Mouse (Mus musculus): ENCODE data around the gene Spin1. TPM values are rescaled to one million over a fixed set of nuclear protein-coding genes. Genes with fewer than 3 reads are reported as not detected.

Gene Spin1
- polyA plus RNA-seq, 1 experiment from 2014 or later, result 145 TPM

DNA sequence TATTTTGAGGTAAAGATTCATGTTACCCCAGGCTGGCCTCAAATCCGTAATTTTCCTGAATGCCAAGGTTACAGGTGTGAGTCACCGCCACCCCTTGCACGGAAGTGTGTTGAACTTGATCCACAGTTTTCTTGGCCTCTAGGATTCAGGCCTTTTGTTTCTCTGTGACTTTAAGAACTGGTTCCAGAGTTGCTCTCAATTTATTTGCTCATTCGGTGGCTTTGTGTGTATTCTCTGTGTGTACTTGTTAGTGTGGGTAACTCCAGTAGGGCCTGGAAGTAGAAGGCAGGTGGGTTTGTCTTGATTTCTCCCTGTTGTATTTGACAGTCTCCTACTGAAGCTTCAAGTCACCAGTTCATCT is 53.0 kb downstream of the Spin1 start:
- 92% methylated on average over 4 of the region's 4 CpGs for WGBS
- H3K27ac ChIP-seq, result no peak overlapping the region
- H3K27me3 ChIP-seq, result no peaks in the 10 kb centered on the region
- H3K4me2 ChIP-seq (replicated peaks), result no peak overlapping the region
- peaks cover 46% of the 10 kb centered on the region for H3K36me3 ChIP-seq
- no peaks in the 10 kb centered on the region for H3K9me3 ChIP-seq
- ATAC-seq (ENCODE audit: insufficient number of reproducible peaks, insufficient read depth, low FRiP score, low TSS enrichment), result no peak
- no peak overlapping the region for H3K9ac ChIP-seq
- no peaks in the 10 kb centered on the region for H3K4me1 ChIP-seq
- H3K4me3 ChIP-seq, result no peak overlapping the region

DNA sequence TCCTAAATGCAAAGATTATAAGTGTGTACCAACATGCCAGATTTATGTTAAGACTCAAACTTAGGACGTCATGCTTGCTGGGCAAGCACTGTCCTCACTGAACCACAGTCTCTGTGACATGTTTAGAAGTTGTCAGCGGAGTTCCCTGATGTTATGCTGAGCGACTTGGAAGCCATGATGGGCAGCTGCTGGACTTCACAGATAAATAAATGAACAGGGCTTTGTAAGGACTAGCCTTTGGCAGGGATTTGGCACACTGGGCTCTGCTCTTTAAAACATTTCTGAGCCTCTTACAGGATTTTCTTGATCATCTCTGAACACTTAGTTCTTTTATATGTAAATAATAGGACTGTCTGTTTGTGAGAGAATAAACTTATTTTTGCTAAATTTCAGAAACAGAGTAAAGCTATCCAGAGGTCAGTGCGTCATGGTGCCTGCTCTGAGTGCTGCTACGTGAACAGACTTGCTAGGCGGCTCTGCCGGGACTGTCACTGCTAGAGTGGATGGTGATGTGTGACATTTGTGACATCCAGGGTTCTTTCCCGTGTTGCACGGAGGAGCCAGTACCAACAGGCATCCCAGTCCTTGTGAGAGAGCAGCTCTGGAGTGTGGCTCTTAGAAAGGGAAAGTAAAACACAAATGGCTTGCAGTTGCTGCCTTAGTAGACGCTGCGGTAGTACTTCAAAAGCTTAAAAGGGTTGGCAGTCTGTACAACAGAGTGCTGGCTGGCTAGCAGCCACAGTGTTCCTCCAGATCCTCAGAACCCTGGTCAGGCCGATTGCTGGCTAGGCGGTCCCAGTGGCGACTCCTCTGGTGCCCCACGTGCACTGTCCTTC is 54.7 kb downstream of the Spin1 start:
- peaks cover 37% of the 10 kb centered on the region for H3K36me3 ChIP-seq
- ATAC-seq (ENCODE audit: insufficient number of reproducible peaks, insufficient read depth, low FRiP score, low TSS enrichment), result no peak
- no peak overlapping the region for H3K27ac ChIP-seq
- no peaks in the 10 kb centered on the region for H3K27me3 ChIP-seq
- no peak overlapping the region for H3K4me2 ChIP-seq (replicated peaks)
- H3K9ac ChIP-seq, result no peak overlapping the region
- 92% methylated on average over 15 of the region's 15 CpGs for WGBS
- no peaks in the 10 kb centered on the region for H3K4me1 ChIP-seq
- no peak overlapping the region for H3K4me3 ChIP-seq
- H3K9me3 ChIP-seq, result no peaks in the 10 kb centered on the region

DNA sequence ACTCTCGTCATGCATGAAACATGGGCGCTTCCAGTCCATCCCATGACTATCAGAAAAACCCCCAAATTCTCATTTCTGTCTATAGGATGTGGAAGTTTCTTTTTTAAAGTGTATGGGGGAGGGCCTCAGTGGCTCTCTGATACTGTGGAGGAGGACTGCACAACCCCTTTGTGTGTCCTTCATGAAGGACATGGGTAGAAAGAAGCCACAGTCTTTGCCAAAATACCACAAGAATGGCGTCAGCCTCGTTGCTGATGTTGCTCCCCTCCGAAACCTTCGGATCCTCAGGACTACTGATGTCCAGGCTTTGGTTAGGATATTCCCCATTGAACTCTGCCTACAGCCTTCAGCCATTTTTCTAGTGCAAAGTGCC is 55.3 kb downstream of the Spin1 start:
- H3K27me3 ChIP-seq, result no peaks in the 10 kb centered on the region
- no peak overlapping the region for H3K4me3 ChIP-seq
- H3K4me2 ChIP-seq (replicated peaks), result no peak overlapping the region
- no peak overlapping the region for H3K9ac ChIP-seq
- H3K9me3 ChIP-seq, result no peaks in the 10 kb centered on the region
- no peak for ATAC-seq (ENCODE audit: insufficient number of reproducible peaks, insufficient read depth, low FRiP score, low TSS enrichment)
- H3K4me1 ChIP-seq, result no peaks in the 10 kb centered on the region
- peaks cover 36% of the 10 kb centered on the region for H3K36me3 ChIP-seq
- H3K27ac ChIP-seq, result no peak overlapping the region
- WGBS, result 93% methylated on average over 6 of the region's 6 CpGs

DNA sequence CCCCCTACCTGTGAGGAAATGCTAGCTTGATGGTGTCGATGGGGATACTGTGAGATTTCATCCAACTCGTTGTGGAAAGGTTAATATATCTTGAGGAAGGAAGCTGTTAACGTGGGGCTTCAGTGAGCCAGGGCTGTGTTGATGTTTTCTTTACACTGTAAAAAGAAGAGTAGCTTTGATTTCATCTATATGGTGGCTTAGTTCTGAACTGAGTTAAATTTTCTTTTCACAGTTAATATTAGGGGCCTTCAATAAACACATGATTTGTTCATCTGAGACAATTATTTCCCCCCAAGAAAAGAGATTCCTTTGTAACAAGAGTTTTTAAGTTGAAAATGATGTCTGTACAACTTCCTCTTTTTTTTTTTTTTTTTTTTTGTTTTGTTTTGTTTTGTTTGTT is 56.6 kb downstream of the Spin1 start:
- no peaks in the 10 kb centered on the region for H3K4me1 ChIP-seq
- H3K36me3 ChIP-seq, result peaks cover 36% of the 10 kb centered on the region
- 83% methylated on average over 3 of the region's 3 CpGs for WGBS
- H3K4me3 ChIP-seq, result no peak overlapping the region
- no peak overlapping the region for H3K27ac ChIP-seq
- no peak overlapping the region for H3K9ac ChIP-seq
- no peaks in the 10 kb centered on the region for H3K27me3 ChIP-seq
- H3K4me2 ChIP-seq (replicated peaks), result no peak overlapping the region
- ATAC-seq (ENCODE audit: insufficient number of reproducible peaks, insufficient read depth, low FRiP score, low TSS enrichment), result no peak
- no peaks in the 10 kb centered on the region for H3K9me3 ChIP-seq

DNA sequence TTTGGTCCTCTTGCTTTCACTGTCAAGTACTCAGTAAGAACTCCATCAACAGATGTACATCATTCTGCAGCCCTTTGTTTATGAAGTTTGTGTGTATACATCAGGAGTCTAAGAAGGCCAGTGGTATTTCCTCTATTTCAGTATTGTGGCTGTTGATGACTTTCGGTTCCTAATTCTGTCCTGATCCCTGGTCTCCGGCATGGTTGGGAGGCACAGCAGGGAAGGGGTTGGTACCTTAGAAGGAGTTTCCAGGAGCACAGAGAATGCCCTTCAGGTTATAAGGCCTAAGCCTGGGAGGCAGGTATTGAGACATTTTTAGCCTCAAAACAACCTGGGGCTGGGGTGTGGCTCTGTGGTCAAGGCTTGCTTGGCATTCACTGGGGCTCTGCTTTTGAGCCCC is 61.0 kb downstream of the Spin1 start:
- Histone ChIP-seq H3K4me3 (no peak overlapping the region), H3K27me3 (no peaks in the 10 kb centered on the region), H3K27ac (no peak overlapping the region), H3K36me3 (0 out of 2 replicates have a peak, but pooled peaks cover 9% of the 10 kb centered on the region), H3K4me2 (replicated peaks) (no peak overlapping the region), H3K9ac (no peak overlapping the region), H3K4me1 (no peaks in the 10 kb centered on the region), H3K9me3 (no peaks in the 10 kb centered on the region)
- ATAC-seq (ENCODE audit: insufficient number of reproducible peaks, insufficient read depth, low FRiP score, low TSS enrichment), result no peak
- WGBS, result 83% methylated on average over 2 of the region's 2 CpGs

DNA sequence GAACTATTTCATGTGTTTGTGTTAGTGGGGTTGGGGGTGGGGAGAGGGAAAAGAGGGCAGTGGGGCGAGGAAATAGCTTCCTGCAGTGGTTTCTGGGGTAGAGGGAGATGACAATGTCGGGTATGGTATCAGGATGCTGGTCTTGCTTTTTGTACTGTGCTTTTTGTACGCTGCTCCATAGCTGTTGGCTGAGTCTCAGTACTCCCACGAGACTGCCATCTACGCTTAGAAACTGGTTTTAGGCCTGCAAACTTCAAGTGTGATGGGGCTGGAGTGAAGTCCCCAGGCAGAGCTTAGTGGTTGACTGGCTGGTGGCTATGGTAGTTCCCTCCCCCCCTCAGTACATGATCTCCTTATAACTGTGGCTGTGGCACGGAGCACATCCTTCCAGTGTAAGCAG is 61.6 kb downstream of the Spin1 start:
- ATAC-seq (ENCODE audit: insufficient number of reproducible peaks, insufficient read depth, low FRiP score, low TSS enrichment), result no peak
- H3K4me1 ChIP-seq, result no peaks in the 10 kb centered on the region
- 84% methylated on average over 6 of the region's 6 CpGs for WGBS
- H3K9ac ChIP-seq, result no peak overlapping the region
- no peaks in the 10 kb centered on the region for H3K9me3 ChIP-seq
- no peaks in the 10 kb centered on the region for H3K27me3 ChIP-seq
- H3K27ac ChIP-seq, result no peak overlapping the region
- no peak overlapping the region for H3K4me3 ChIP-seq
- no peak overlapping the region for H3K4me2 ChIP-seq (replicated peaks)
- 0 out of 2 replicates have a peak, but pooled peaks cover 9% of the 10 kb centered on the region for H3K36me3 ChIP-seq

DNA sequence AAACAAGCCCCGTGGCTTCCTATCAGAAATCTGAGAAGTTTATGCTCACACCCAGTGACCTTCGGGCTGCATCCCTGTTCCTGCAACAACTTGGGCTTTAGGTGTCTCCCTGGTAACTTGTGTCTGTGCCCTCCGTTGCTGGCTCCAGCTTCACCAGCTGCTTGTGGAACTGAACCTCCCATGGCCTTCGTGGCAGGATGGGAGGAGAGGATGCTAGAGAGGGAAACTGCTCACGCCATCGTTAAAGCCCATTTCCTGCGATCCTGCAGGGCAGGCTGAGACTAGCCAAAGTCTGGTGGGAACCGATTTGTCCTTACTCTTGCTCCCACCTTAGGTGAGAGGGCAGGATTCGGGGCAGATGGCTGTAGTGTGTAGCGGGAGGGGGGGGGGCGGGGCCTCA is 66.0 kb downstream of the Spin1 start:
- H3K4me2 ChIP-seq (replicated peaks), result no peak overlapping the region
- peaks cover 8% of the 10 kb centered on the region; the same call in 1 of the 2 replicates for H3K4me1 ChIP-seq
- 58% methylated on average over 11 of the region's 11 CpGs for WGBS
- peaks cover 8% of the 10 kb centered on the region for H3K27me3 ChIP-seq
- H3K9me3 ChIP-seq, result no peaks in the 10 kb centered on the region
- no peak overlapping the region for H3K9ac ChIP-seq
- H3K27ac ChIP-seq, result no peak overlapping the region
- H3K4me3 ChIP-seq, result no peak overlapping the region
- H3K36me3 ChIP-seq, result 0 out of 2 replicates have a peak, but pooled peaks cover 6% of the 10 kb centered on the region
- no peak for ATAC-seq (ENCODE audit: insufficient number of reproducible peaks, insufficient read depth, low FRiP score, low TSS enrichment)

DNA sequence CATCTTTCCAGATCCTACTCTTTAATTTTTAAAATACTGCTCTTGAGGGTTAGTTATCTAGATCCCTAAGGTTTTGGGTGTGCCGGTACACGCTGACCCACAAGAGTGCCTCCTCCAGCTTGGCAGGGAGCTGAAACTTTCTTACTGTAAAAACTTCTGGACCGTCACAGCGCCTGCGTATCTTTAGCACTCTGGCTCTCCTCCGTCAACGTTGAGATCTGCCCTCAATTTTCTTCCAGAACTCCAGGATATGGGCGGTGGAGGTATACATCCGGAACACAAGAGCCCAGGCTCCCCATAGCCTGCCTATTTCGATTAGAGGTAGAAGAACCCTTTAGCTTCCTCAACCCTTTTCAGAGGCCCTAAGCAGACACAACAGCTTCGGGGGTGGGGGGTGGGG is 69.5 kb downstream of the Spin1 start:
- Histone ChIP-seq H3K4me3 (peak overlapping the region; percentile 56), H3K36me3 (no peaks in the 10 kb centered on the region), H3K4me1 (peaks cover 10% of the 10 kb centered on the region; the same call in 1 of the 2 replicates), H3K4me2 (replicated peaks) (peak overlapping the region; percentile 99), H3K9me3 (0 out of 2 replicates have a peak, but pooled peaks cover 3% of the 10 kb centered on the region), H3K27me3 (peaks cover 19% of the 10 kb centered on the region), H3K27ac (no peak overlapping the region), H3K9ac (no peak overlapping the region)
- no peak for ATAC-seq (ENCODE audit: insufficient number of reproducible peaks, insufficient read depth, low FRiP score, low TSS enrichment)
- 34% methylated on average over 11 of the region's 11 CpGs for WGBS

DNA sequence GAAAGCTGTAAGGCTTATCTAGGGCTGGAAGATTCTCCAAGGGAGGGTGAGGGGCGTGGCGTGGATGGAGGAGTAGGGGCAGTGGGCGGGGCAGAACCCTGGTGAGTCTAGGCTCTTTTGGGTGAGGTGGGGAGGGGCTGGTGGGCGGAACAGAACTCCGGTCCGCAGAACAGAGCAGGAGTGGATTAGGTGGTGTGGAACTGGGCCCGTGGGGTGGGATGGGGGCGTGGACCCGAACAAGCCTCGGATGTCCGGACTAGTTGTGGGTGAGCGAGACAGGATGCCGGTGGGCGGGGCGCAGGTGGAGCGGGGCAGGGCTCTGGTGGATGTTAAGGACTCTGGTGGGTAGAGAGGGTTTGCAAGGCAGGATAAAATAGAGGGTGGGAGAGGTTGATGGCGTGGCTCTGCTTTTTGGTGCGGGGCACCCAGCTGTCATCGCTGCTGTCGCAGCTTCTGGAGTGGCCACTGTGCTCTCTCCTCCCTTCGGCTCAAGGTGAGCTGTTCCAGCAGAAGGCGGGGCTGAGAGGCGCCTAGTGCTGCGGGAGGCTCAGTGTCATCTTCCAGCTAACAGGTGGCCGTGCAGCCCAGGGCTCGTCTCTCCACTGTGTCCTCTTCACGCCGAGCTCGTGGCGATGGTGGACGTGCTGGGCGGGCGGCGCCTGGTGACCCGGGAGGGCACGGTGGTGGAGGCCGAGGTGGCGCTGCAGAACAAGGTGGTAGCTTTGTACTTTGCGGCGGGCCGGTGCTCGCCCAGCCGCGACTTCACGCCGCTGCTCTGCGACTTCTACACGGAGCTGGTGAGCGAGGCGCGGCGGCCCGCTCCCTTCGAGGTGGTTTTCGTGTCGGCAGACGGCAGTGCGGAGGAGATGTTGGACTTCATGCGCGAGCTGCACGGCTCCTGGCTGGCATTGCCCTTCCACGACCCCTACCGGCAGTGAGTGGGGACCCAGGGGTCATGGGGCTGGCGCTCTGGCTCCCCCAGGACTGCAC is 70.3 kb downstream of the Spin1 start, which contains the start of gene Nxnl2:
Gene Nxnl2 (plus strand): TSS at position 332 of the 990 bp plus-strand sequence.
- H3K9ac ChIP-seq, result peak within 1 kb of the TSS; percentile 53
- peaks cover 19% of the 10 kb centered on the region for H3K27me3 ChIP-seq
- H3K4me1 ChIP-seq, result peaks cover 10% of the 10 kb centered on the region; the same call in 1 of the 2 replicates
- peak; percentile 61 for ATAC-seq (ENCODE audit: insufficient number of reproducible peaks, insufficient read depth, low FRiP score, low TSS enrichment)
- H3K9me3 ChIP-seq, result 0 out of 2 replicates have a peak, but pooled peaks cover 3% of the 10 kb centered on the region
- peak within 1 kb of the TSS; percentile 99 for H3K4me2 ChIP-seq (replicated peaks)
- H3K27ac ChIP-seq, result no peak within 1 kb of the TSS
- H3K36me3 ChIP-seq, result no peaks in the 10 kb centered on the region
- WGBS, result under 1% methylated on average over 64 of the region's 64 CpGs
- H3K4me3 ChIP-seq, result peak within 1 kb of the TSS; percentile 56

DNA sequence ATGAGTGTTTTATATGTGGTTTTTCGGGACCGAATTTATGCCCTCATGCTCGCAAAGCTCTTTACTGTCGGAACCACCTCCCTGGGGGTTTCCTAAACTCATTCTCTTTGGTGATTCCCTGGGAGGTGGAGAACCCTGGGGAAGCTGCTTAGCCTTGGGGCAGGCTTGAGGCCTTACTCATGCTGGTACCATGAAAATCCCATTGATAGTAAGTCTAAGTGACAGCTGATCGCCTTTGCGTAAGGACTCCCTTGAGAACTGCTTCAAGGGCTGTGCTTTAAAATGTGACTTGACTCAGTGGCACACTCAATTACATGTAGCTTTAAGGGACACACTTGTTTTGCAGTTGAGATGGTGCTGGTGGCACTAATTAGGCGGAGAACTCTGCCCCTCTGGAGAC is 71.9 kb downstream of the Spin1 start:
- Histone ChIP-seq H3K4me2 (replicated peaks) (no peak overlapping the region), H3K9me3 (0 out of 2 replicates have a peak, but pooled peaks cover 3% of the 10 kb centered on the region), H3K9ac (no peak overlapping the region), H3K4me1 (peaks cover 10% of the 10 kb centered on the region; the same call in 1 of the 2 replicates), H3K36me3 (no peaks in the 10 kb centered on the region), H3K4me3 (no peak overlapping the region), H3K27ac (no peak overlapping the region), H3K27me3 (peaks cover 19% of the 10 kb centered on the region)
- 80% methylated on average over 7 of the region's 7 CpGs for WGBS
- ATAC-seq (ENCODE audit: insufficient number of reproducible peaks, insufficient read depth, low FRiP score, low TSS enrichment), result no peak

DNA sequence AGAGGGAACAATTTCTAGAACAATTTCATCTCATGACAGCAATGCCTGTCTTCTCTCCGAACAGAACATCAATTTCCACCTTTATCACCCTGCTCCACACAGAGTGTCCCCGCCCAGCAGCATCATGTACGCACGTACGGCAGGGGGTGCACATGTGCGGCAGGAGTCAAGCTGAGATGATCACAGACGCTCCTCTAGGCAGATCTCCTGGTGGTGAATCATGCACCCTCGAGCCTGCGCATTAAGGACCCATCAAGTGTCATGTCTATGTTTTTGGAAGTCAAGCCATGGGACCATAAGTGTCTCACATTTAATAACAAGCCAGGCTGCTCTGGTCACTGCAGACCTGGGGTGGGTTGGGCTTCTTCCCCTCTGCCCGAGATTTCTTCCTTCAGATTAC is 78.3 kb downstream of the Spin1 start:
- Histone ChIP-seq H3K4me2 (replicated peaks) (no peak overlapping the region), H3K36me3 (no peaks in the 10 kb centered on the region), H3K9ac (no peak overlapping the region), H3K4me1 (peaks cover 3% of the 10 kb centered on the region; the same call in 1 of the 2 replicates), H3K27ac (no peak overlapping the region), H3K4me3 (no peak overlapping the region), H3K27me3 (no peaks in the 10 kb centered on the region), H3K9me3 (no peaks in the 10 kb centered on the region)
- no peak for ATAC-seq (ENCODE audit: insufficient number of reproducible peaks, insufficient read depth, low FRiP score, low TSS enrichment)
- WGBS, result 85% methylated on average over 10 of the region's 10 CpGs

All from embryonic facial prominence, embryonic 12.5 days (tissue).